Mouse (Mus musculus) neural tube, embryonic 13.5 days (tissue): ENCODE measurements around the gene Arl2bp. TPM values are rescaled to one million over a fixed set of nuclear protein-coding genes. Genes with fewer than 3 reads are reported as not detected.
A peak's percentile ranks its signal among the peaks of the same experiment; 100 is the strongest.

ENCODE experiments used
- ATAC-seq: fragments of 200-750 bp; cut with Nextera tagmentation; 2 replicates; pipeline ENCODE4 v1.8.0; 2017; ENCODE audit warnings: low read depth, mild to moderate bottlenecking, moderate TSS enrichment, moderate library complexity
- H3K27ac ChIP-seq: fragments of 300-500 bp; sonication (generic); replicated peaks from 2 replicates; pipeline ENCODE4 v1.5.1; 2015; ENCODE audit warnings: moderate library complexity, mild to moderate bottlenecking, inconsistent platforms
- H3K27me3 ChIP-seq: fragments of 300-500 bp; sonication (generic); 2 replicates; pipeline ENCODE4 v1.6.1; 2015; ENCODE audit warnings: mild to moderate bottlenecking, inconsistent platforms
- H3K36me3 ChIP-seq: fragments of 300-500 bp; sonication (generic); 2 replicates; pipeline ENCODE4 v1.6.1; 2015; ENCODE audit warnings: mild to moderate bottlenecking, inconsistent platforms
- H3K4me1 ChIP-seq: fragments of 300-500 bp; sonication (generic); replicated peaks from 2 replicates; pipeline ENCODE4 v1.6.1; 2015; ENCODE audit warnings: inconsistent platforms
- H3K4me2 ChIP-seq: fragments of 300-500 bp; sonication (generic); 2 replicates; pipeline ENCODE4 v1.6.1; 2015; ENCODE audit warnings: inconsistent platforms, mild to moderate bottlenecking, moderate library complexity
- H3K4me3 ChIP-seq: fragments of 300-500 bp; sonication (generic); 2 replicates; pipeline ENCODE4 v1.5.1; 2015; ENCODE audit warnings: mild to moderate bottlenecking, inconsistent platforms
- H3K9ac ChIP-seq: fragments of 300-500 bp; sonication (generic); 2 replicates; pipeline ENCODE4 v1.6.1; 2015; ENCODE audit warnings: moderate library complexity, mild to moderate bottlenecking, inconsistent platforms
- H3K9me3 ChIP-seq: fragments of 300-500 bp; sonication (generic); 2 replicates; pipeline ENCODE4 v1.6.1; 2016; ENCODE audit warnings: inconsistent platforms
- WGBS: fragments of 180-500 bp; shearing (Covaris S2); methylation state at CpG from one replicate; pipeline ENCODE4 v1.1.7; 2015; 5-methylcytosine and 5-hydroxymethylcytosine counted together
- polyA plus RNA-seq: library from polyadenylated mRNA; unstranded; fragments of >200 nt; fragmentation: Nextera tagmentation; extraction: Ambion mirVana; gene quantifications from 2 replicates; pipeline ENCODE4 v1.2.1, GENCODE M21; 2015

The Arl2bp gene
- polyA plus RNA-seq, 1 experiment from 2014 or later = 224 TPM

DNA sequence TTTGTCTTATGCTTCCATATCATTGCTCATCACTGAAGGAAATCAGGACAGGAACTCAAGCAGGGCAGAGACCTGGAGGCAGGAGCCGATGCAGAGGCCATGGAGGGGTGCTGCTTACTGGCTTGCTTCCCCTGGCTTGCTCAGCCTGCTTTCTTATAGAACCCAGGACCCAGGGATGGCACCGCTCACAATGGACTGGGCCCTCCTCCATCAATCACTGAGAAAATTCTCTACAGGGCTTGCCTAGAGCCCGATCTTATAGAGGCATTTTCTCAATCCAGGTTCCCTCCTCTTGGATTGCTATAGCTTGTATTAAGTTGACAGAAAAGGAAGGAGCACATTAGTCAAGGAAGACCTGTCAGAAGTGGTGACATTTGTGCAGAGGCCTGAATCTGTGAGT is 30.2 kb downstream of the Arl2bp start:
- 54% methylated on average over 3 of the region's 3 CpGs for WGBS
- ATAC-seq = no peak
- H3K4me3 ChIP-seq = peak overlapping the region; percentile 43; the same call in 1 of the 2 replicates

DNA sequence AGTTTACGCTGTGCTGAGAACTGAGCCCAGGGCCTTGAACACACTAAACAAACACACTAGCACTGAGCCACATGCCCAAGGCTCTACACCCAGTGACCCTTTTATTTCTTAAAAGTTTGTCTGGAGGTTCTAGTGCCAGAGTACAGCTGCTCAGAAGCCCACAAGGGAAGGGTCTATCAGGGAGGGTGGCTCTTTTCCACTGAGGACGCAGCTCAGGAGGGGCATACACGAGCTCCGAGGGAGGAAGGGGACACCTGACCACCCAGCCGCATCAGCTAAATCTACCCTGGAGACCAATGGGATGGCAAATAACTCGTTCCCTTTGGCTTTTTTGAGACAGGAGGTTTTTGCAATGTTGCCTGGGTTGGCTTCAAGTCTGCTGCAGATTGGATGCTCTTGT is 31.6 kb downstream of the Arl2bp start:
- no peaks in the 10 kb centered on the region for H3K9me3 ChIP-seq
- H3K27me3 ChIP-seq = peaks cover 63% of the 10 kb centered on the region
- no peak for ATAC-seq
- 83% methylated on average over 6 of the region's 6 CpGs for WGBS
- H3K4me3 ChIP-seq = no peak overlapping the region
- peaks cover 25% of the 10 kb centered on the region for H3K4me1 ChIP-seq
- H3K4me2 ChIP-seq = no peak overlapping the region
- no peak overlapping the region for H3K27ac ChIP-seq
- H3K36me3 ChIP-seq = no peaks in the 10 kb centered on the region
- H3K9ac ChIP-seq = no peak overlapping the region

More for the DNA sequence above, 30.2 kb downstream of the Arl2bp start:
- H3K27ac ChIP-seq = no peak overlapping the region
- no peaks in the 10 kb centered on the region for H3K36me3 ChIP-seq
- peaks cover 25% of the 10 kb centered on the region for H3K4me1 ChIP-seq
- H3K4me2 ChIP-seq = peak overlapping the region; percentile 73
- peaks cover 72% of the 10 kb centered on the region for H3K27me3 ChIP-seq
- H3K9ac ChIP-seq = no peak overlapping the region
- H3K9me3 ChIP-seq = no peaks in the 10 kb centered on the region

DNA sequence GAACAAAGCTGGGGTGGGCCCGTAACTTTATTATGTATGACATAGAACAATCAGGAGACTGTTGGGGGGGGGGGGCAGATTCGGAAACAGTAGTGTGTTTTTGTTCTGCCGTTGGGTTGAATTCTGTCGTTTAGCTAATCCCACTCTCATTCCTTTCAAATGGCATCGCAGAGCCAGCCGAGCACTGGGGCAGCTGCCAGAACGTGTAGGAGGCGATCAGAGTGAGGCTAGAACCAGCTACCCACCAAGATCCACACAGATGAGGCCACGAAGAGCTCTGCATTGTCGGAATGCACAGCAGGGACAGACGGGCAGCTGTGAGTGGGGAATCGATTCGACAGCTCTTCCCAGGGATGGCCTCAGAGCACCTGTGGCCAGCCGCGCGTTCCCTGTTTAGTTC is 33.0 kb downstream of the Arl2bp start:
- peaks cover 49% of the 10 kb centered on the region for H3K27me3 ChIP-seq
- no peak overlapping the region for H3K4me3 ChIP-seq
- no peak overlapping the region for H3K4me2 ChIP-seq
- no peak for ATAC-seq
- no peak overlapping the region for H3K9ac ChIP-seq
- WGBS = 67% methylated on average over 16 of the region's 16 CpGs
- peaks cover 22% of the 10 kb centered on the region for H3K4me1 ChIP-seq
- H3K27ac ChIP-seq = no peak overlapping the region
- no peaks in the 10 kb centered on the region for H3K9me3 ChIP-seq
- H3K36me3 ChIP-seq = no peaks in the 10 kb centered on the region

DNA sequence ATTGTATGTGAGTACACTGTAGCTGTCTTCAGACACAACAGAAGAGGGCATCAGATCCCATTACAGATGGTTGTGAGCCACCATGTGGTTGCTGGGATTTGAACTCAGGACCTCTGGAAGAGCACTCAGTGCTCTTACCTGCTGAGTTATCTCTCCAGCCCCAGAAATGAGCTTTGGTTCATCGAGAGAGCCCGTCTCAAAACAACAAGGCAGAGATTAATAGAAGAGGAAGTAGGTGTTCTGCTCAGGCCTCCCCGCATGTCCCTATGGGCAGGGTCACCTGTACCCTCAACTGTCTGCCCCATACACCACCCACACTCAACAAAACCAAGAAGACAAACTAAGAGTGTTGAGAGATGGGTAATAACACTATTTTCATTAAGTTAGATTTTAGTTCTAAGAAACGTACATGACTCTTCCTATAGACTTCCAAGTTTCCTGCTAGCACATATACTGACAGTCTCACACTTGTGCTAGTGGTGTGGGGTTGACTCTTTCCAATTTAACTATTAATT is 34.1 kb downstream of the Arl2bp start:
- no peaks in the 10 kb centered on the region for H3K36me3 ChIP-seq
- H3K4me3 ChIP-seq = no peak overlapping the region
- H3K27me3 ChIP-seq = peaks cover 38% of the 10 kb centered on the region
- no peak overlapping the region for H3K4me2 ChIP-seq
- no peak overlapping the region for H3K9ac ChIP-seq
- 91% methylated on average over 4 of the region's 4 CpGs for WGBS
- ATAC-seq = no peak
- H3K9me3 ChIP-seq = no peaks in the 10 kb centered on the region
- no peak overlapping the region for H3K27ac ChIP-seq
- peaks cover 11% of the 10 kb centered on the region for H3K4me1 ChIP-seq

DNA sequence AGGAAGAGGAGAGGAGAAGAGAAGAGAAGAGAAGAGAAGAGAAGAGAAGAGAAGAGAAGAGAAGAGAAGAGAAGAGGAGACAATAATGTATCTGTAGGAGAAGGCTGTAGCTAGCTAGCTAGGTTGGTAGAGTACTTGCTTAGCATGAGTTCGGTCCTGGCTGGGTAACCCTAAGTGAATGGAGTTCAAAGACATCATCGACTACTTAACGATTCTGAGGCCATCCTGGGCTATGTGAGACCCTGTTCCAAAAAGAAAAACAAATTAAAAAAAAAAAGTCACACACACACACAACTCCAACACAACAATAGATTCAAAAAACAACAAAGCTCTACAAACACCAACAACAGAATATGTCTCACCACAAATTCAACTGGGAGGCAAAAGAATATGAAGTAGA is 35.8 kb downstream of the Arl2bp start:
- Histone ChIP-seq H3K27ac (no peak overlapping the region), H3K4me3 (no peak overlapping the region), H3K4me2 (no peak overlapping the region), H3K9ac (no peak overlapping the region), H3K36me3 (no peaks in the 10 kb centered on the region), H3K4me1 (no peaks in the 10 kb centered on the region), H3K27me3 (peaks cover 21% of the 10 kb centered on the region), H3K9me3 (no peaks in the 10 kb centered on the region)
- no peak for ATAC-seq
- 79% methylated on average over 3 of the region's 3 CpGs for WGBS

DNA sequence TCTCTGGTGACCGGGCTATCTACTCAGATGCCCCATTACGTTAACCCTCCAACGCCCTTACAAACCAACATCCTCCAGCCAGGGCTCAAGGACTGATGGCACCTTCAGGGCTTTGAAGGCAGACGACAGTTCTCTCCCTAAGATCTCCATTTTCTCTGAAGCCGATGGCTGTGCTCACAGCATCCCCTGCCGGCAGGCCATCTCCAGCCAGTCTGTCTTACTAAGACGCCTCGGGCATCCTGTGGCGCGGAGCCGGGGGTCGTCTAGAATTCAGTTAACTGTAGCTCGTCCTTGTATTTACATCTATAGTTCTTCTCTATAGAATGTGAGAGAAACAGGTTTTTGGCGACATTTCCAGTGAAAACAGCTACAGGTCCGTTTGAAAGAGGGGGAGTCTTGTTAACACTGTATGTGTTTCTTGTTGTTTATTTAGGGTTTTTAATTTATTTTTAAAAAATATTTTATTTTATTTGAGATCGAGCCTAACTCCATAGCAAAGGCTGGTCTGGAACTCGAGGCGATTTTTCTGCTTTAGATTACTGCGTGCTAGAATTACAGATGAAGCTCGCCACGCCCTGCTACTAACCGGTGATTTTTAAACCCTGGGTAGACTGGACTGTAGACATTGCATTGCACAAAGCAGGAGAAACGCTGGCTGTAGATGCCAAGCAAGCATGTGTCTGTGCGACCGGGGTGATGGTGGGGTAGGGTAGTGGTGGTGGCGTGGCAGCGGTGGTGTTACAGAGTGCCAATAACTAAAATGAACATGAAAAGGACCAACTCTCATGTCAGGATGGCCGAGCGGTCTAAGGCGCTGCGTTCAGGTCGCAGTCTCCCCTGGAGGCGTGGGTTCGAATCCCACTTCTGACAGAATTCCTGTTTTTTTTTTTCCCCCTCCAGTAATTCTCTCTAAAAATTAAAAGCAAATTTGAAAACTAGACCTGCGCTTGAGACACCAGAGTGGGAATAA is 36.7 kb downstream of the Arl2bp start:
- Histone ChIP-seq H3K4me1 (no peaks in the 10 kb centered on the region), H3K9me3 (no peaks in the 10 kb centered on the region), H3K4me3 (peak overlapping the region; percentile 38), H3K27me3 (peaks cover 13% of the 10 kb centered on the region), H3K9ac (peak overlapping the region; percentile 41), H3K27ac (peak overlapping the region; percentile 66), H3K36me3 (no peaks in the 10 kb centered on the region), H3K4me2 (peak overlapping the region; percentile 50)
- peak; percentile 89 for ATAC-seq
- under 1% methylated on average over 35 of the region's 35 CpGs for WGBS

DNA sequence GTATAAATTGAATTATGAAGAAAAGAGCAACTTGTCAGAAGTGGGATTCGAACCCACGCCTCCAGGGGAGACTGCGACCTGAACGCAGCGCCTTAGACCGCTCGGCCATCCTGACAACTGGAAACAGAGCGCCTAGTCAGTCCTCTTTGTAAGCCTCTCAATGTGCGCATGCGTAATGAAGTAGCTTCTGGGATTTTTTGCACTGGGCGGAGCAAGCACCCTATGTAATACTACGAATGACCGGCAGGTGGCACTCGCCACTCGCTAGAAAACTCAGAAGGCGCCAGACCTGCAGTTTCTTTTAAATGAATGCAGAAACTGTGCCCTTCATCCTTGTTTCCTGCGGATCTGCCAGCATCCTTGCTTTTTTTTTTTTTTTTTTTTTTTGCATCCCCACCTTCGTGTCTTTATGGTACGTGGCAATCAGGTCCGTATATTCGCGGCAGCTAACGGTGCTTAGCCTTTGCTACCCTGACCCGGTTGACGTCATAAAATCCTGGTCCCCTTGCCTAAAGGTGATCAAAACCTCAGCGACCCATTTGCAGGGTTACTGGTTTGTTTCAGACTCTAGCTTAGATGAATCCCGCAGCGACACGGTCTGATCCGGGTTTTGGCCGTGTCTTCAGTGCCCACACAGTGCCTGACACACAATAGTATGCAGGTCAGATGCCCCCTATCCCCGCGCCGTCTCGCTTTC is 37.7 kb downstream of the Arl2bp start:
- Histone ChIP-seq H3K27me3 (peaks cover 6% of the 10 kb centered on the region; the same call in 1 of the 2 replicates), H3K36me3 (no peaks in the 10 kb centered on the region), H3K4me3 (peak overlapping the region; percentile 51), H3K27ac (peak overlapping the region; percentile 80), H3K4me1 (no peaks in the 10 kb centered on the region), H3K9ac (peak overlapping the region; percentile 74), H3K9me3 (no peaks in the 10 kb centered on the region), H3K4me2 (peak overlapping the region; percentile 60)
- under 1% methylated on average over 35 of the region's 35 CpGs for WGBS
- ATAC-seq = peak; percentile 92

DNA sequence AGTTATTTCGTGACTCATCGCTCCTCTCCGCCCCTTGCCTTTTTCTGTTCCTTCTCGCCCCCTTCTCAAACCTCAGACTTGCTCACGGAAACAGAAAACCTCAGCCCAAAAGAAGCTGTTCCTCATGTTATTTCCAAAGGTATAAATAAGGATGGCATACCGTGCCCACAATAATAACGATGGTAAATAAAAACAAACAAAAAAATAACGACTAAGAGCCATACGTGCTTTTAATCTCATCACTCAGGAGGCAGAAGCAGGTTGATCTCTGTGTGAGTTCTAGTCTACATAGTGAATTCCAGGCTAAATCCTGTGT is 38.2 kb downstream of the Arl2bp start:
- H3K9me3 ChIP-seq = no peaks in the 10 kb centered on the region
- H3K4me2 ChIP-seq = peak overlapping the region; percentile 60
- 16% methylated on average over 9 of the region's 9 CpGs for WGBS
- no peak for ATAC-seq
- peaks cover 2% of the 10 kb centered on the region; the same call in 1 of the 2 replicates for H3K27me3 ChIP-seq
- no peaks in the 10 kb centered on the region for H3K4me1 ChIP-seq
- H3K9ac ChIP-seq = peak overlapping the region; percentile 74
- no peaks in the 10 kb centered on the region for H3K36me3 ChIP-seq
- peak overlapping the region; percentile 51 for H3K4me3 ChIP-seq
- peak overlapping the region; percentile 80 for H3K27ac ChIP-seq

DNA sequence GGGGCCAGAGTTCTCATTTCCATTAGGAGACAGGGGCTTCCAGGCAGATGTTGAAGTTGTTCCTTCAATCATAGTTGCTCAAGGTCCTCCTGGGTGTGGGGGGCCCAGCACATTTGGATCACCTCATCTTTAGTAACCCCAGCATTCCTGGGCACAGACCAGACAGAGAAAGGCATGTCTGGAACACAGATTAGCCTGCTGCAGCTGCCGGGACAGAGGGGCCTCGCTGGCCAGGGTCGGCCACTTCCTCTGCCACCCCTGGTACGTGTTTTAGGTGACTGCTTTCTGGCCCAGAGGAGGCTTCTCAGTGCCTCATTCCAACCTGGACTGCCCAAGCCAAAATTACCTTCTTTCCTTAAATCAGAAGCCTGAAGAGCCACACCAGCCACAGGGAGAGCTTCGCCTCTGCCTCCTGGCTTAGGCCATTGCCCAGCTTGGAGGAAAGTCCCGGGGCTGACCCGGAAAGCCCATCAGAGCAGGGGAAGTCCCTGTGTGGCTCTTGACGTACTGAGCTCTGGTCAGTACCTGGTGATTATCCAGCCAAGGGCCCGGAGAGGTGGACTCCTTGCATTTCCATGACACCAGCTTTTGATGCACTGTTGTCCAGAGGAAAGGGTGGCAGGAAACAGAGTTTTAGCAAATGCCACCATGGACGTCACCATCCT is 39.3 kb downstream of the Arl2bp start:
- Histone ChIP-seq H3K4me3 (no peak overlapping the region), H3K9me3 (no peaks in the 10 kb centered on the region), H3K4me1 (no peaks in the 10 kb centered on the region), H3K4me2 (no peak overlapping the region), H3K9ac (no peak overlapping the region), H3K27ac (no peak overlapping the region), H3K27me3 (no peaks in the 10 kb centered on the region), H3K36me3 (no peaks in the 10 kb centered on the region)
- 83% methylated on average over 10 of the region's 10 CpGs for WGBS
- no peak for ATAC-seq

DNA sequence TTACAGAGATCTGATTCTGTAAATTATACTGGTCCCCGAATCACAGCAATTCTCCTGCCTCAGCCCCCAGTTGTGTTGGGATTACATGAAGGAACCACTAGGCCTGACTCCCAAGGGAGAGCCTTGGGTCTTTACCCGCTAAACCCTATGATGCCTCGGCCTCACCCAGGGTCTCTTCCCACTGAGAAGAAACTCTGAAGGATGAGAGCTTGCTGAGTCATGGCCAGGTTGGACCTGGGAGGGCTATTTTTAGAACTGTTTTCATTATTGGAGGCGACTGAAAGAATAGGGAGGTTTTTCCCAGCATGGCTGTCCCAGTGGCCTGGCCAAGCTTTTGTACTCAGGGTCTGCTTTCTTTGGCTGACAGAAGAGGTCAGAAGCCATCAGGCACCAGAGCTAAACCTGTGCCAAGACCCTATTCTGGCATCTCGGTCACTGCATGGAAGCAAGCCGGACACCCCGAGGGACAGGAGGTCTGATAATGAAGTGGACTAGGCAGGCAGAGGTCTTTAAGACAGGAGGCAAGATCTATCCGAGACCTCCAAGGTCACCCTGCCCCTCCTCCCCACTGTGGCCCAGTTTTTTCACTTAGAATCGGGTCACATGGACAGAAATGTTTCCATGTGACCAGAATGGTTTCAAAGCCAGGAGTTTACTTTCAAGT is 40.5 kb downstream of the Arl2bp start:
- Histone ChIP-seq H3K9ac (no peak overlapping the region), H3K27ac (no peak overlapping the region), H3K4me2 (no peak overlapping the region), H3K9me3 (no peaks in the 10 kb centered on the region), H3K4me3 (no peak overlapping the region), H3K4me1 (no peaks in the 10 kb centered on the region), H3K36me3 (no peaks in the 10 kb centered on the region), H3K27me3 (no peaks in the 10 kb centered on the region)
- no peak for ATAC-seq
- WGBS = 80% methylated on average over 9 of the region's 9 CpGs

DNA sequence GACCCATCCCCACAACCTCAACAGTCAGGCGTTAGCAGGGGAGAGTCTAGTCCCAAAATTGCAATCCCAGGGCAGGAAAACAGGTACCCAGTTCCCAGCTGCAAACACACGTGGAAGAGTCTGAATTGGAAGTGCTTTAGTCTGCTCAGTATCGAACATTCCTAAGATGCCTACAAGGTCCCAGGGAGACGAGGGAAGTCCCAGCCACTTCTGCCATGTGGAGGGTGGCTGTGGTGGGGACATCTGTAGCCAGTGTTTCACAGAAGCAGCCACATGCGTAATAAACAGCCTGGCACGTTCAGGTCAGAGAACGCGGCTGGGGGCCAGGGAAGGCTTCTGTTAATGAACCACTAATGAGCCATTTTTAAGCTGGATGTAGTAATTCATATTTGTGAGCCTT is 43.9 kb downstream of the Arl2bp start:
- H3K27me3 ChIP-seq = no peaks in the 10 kb centered on the region
- 63% methylated on average over 8 of the region's 8 CpGs for WGBS
- H3K9me3 ChIP-seq = no peaks in the 10 kb centered on the region
- no peak overlapping the region for H3K9ac ChIP-seq
- no peak overlapping the region for H3K4me3 ChIP-seq
- ATAC-seq = no peak
- H3K27ac ChIP-seq = no peak overlapping the region
- H3K36me3 ChIP-seq = no peaks in the 10 kb centered on the region
- H3K4me2 ChIP-seq = no peak overlapping the region
- H3K4me1 ChIP-seq = 0 out of 2 replicates have a peak, but pooled peaks cover 5% of the 10 kb centered on the region
